Mouse (Mus musculus): ENCODE results near the gene Serp2. TPM values are rescaled to one million over a fixed set of nuclear protein-coding genes. Genes with fewer than 3 reads are reported as not detected.
"Not testable (repeated sequence)": the region's sequence is repeated elsewhere in the genome, so short reads cannot be mapped to it uniquely, and the experiment has no call there.

The Serp2 gene
- polyA plus RNA-seq, 1 experiment from 2014 or later = 75.8 TPM

DNA sequence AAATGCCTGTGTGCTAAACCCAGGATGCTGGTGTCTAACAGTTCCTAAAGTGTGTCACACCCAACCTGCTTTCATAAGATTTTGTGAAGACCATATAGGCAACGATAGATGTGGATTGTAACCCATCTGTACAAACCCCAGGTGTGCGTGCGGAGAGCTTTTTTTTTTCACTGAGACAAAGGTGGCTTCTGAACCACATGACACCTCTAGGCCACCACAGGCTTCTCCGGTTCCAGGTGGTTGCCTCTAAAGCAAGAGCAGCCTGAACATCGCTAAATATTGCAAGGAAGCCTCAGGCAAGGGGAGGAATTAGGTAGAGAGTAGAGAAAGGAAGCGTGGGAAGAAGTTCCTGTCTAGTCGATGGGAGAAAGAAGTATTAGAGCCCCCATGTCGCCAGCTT is 10.0 kb upstream of the Serp2 start:
- Histone ChIP-seq H3K9ac (no peak overlapping the region), H3K9me3 (replicated peaks) (no peaks in the 10 kb centered on the region), H3K4me3 (no peak overlapping the region), H3K27me3 (no peaks in the 10 kb centered on the region), H3K4me1 (no peaks in the 10 kb centered on the region), H3K4me2 (no peak overlapping the region), H3K27ac (no peak overlapping the region), H3K36me3 (ENCODE audit: poor library complexity, severe bottlenecking) (no peaks in the 10 kb centered on the region)
- no peak for ATAC-seq
- WGBS = 84% methylated on average over 8 of the region's 8 CpGs

DNA sequence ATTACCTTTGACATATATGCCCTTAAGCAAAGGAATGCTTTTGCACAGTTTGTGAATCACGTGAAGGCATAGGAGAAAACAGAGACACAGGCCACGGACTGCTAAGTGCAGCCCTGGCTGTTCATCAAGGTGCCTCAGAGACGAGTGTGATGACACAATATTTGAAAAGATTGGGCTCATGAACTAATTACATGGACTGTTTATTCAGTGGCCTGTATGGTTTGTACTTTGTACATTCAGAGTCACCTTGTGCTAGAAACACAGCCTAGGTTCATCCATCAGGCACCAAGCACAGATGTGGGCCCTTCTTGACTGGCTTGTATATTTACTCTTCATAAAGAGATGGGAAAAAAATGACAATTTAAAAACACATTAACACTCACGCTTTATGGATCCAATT is 9.5 kb upstream of the Serp2 start:
- H3K4me3 ChIP-seq = no peak overlapping the region
- no peaks in the 10 kb centered on the region for H3K27me3 ChIP-seq
- H3K9ac ChIP-seq = no peak overlapping the region
- 83% methylated on average over 4 of the region's 4 CpGs for WGBS
- no peaks in the 10 kb centered on the region for H3K36me3 ChIP-seq (ENCODE audit: poor library complexity, severe bottlenecking)
- H3K4me1 ChIP-seq = no peaks in the 10 kb centered on the region
- H3K4me2 ChIP-seq = no peak overlapping the region
- ATAC-seq = no peak
- no peaks in the 10 kb centered on the region for H3K9me3 ChIP-seq (replicated peaks)
- H3K27ac ChIP-seq = no peak overlapping the region

- H3K36me3 ChIP-seq (ENCODE audit: poor library complexity, severe bottlenecking) = no peaks in the 10 kb centered on the region
- no peak overlapping the region for H3K4me2 ChIP-seq
- peaks cover 18% of the 10 kb centered on the region for H3K4me1 ChIP-seq
- no peaks in the 10 kb centered on the region for H3K9me3 ChIP-seq (replicated peaks)
- no peak overlapping the region for H3K27ac ChIP-seq
- no peak for ATAC-seq
- H3K27me3 ChIP-seq = no peaks in the 10 kb centered on the region
- 83% methylated on average over 2 of the region's 2 CpGs for WGBS
- H3K9ac ChIP-seq = no peak overlapping the region
- H3K4me3 ChIP-seq = no peak overlapping the region
Observed at GRCm38 (mm10) chr14:76559208-76559607, 2.5 kb upstream of the Serp2 start.

DNA sequence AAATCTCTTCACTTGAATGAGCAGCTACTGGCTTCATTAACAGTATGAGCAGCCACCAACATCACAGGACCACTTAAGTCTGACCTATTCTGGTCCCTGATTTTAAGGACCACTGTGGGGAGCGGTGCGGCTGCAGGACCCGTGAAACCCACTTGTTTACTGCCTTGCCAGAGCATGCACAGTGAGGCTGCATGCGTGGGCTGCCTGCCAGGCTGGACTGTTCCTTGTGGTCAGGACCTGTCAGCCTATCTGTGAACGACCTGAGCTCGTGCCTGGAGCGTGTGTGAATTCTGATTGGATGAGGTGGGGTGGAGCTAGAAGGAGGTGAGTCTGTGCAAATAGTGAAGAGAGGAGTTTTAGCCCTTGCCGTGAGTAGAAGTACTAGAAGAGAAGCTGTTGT is 1.5 kb upstream of the Serp2 start:
- not testable (repeated sequence) for H3K4me3 ChIP-seq; H3K9me3 ChIP-seq (replicated peaks); H3K27ac ChIP-seq; H3K9ac ChIP-seq; H3K36me3 ChIP-seq (ENCODE audit: poor library complexity, severe bottlenecking); ATAC-seq; H3K4me2 ChIP-seq; H3K27me3 ChIP-seq
- H3K4me1 ChIP-seq = peaks cover 18% of the 10 kb centered on the region
- 61% methylated on average over 8 of the region's 8 CpGs for WGBS

GRCm38 (mm10) chr14:76556031-76556851 is 448 bp downstream of the Serp2 start:
- Histone ChIP-seq H3K4me2 (peak overlapping the region; percentile 80), H3K36me3 (ENCODE audit: poor library complexity, severe bottlenecking) (no peaks in the 10 kb centered on the region), H3K9me3 (replicated peaks) (no peaks in the 10 kb centered on the region), H3K4me1 (peaks cover 18% of the 10 kb centered on the region), H3K27me3 (no peaks in the 10 kb centered on the region), H3K27ac (peak overlapping the region; percentile 81), H3K4me3 (peak overlapping the region; percentile 72), H3K9ac (peak overlapping the region; percentile 85)
- WGBS = under 1% methylated on average over 63 of the region's 67 CpGs
- ATAC-seq = peak; percentile 75

DNA sequence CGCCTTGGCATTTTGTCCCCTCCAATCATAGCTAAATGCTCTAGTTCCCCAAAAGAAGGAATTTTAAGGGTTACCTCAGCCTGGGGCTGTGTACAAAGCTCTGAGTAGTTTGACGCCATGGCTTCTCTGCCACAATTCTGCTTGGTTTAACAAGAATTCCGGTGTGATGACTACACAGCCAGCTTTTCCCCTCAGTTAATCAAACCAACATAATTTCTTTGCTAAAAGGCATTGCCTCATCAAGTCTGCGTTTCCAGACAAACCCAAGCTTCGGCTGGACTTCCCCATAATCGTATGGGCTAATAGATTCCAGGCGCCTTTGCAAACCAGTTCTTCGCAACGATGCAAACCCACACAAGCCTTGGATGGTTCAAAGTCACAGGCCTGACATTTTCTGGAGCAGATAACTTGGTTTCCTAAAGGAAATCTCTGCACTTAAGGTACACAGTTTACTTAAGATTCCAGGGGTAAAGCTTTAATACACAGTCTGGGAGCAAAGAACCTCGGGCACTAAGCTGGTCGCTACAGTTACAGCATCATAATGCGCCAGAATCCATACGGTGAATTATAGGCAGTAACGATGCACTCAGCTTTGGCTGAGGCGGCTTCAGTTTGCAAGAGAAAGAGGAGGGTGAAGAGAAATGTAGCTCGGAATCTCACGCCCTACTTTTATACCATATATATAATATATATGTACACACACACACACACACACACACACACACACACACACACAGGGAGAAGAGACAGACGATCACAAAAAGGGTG is 1.2 kb downstream of the Serp2 start:
- Histone ChIP-seq H3K4me1 (peaks cover 18% of the 10 kb centered on the region), H3K36me3 (ENCODE audit: poor library complexity, severe bottlenecking) (no peaks in the 10 kb centered on the region), H3K4me2 (peak overlapping the region; percentile 80), H3K9me3 (replicated peaks) (no peaks in the 10 kb centered on the region), H3K27ac (peak overlapping the region; percentile 81), H3K9ac (peak overlapping the region; percentile 85), H3K27me3 (no peaks in the 10 kb centered on the region), H3K4me3 (peak overlapping the region; percentile 72)
- WGBS = 51% methylated on average over 18 of the region's 18 CpGs
- ATAC-seq = peak; percentile 50

DNA sequence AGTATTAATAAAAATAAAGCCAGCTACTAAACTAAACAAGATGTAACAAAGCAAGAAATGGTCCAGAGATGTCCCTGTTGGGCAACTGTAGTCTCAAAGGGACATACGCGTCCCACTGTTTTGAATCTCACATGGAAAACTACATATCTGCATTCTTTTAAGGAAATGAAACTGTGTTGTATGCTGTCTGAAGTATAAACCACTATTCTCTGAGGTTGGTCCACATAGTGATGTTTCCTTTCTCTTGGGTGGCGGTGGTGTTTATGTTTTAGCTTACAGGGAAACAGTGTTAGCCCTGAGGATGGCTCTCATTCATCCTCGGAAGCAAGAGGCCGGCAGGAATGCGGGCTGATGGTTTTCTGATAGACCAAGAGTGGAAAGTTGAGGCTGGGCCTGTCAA is 12.6 kb downstream of the Serp2 start:
- no peak for ATAC-seq
- H3K27ac ChIP-seq = no peak overlapping the region
- no peak overlapping the region for H3K4me3 ChIP-seq
- no peak overlapping the region for H3K9ac ChIP-seq
- H3K4me1 ChIP-seq = peaks cover 6% of the 10 kb centered on the region; the same call in 1 of the 2 replicates
- peaks cover 10% of the 10 kb centered on the region for H3K36me3 ChIP-seq (ENCODE audit: poor library complexity, severe bottlenecking)
- H3K27me3 ChIP-seq = no peaks in the 10 kb centered on the region
- no peak overlapping the region for H3K4me2 ChIP-seq
- no peaks in the 10 kb centered on the region for H3K9me3 ChIP-seq (replicated peaks)
- 96% methylated on average over 6 of the region's 6 CpGs for WGBS

DNA sequence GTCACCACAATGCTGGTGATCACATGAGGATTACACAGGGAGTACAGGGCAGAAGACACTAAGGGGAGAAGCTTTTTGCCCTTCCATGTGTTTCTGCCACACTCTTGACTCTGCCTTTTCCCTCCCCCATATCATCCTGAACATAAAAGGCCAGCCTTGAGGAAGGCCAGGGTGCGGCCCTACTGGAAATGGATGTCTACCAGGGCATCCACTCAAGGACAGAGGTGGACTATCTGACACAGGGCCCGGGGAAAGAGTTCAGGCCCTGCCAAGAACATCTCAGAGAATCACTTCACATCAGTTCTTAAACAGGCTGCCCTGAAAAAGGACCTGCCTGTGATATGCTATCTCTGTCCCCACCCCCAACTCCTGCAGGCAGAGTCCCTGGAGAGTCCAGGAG is 15.3 kb downstream of the Serp2 start:
- Histone ChIP-seq H3K4me3 (no peak overlapping the region), H3K27ac (no peak overlapping the region), H3K4me2 (no peak overlapping the region), H3K4me1 (peaks cover 11% of the 10 kb centered on the region; the same call in 1 of the 2 replicates), H3K27me3 (no peaks in the 10 kb centered on the region), H3K9me3 (replicated peaks) (no peaks in the 10 kb centered on the region), H3K9ac (no peak overlapping the region), H3K36me3 (ENCODE audit: poor library complexity, severe bottlenecking) (no peaks in the 10 kb centered on the region)
- ATAC-seq = no peak
- 92% methylated on average over 2 of the region's 2 CpGs for WGBS

- WGBS = 91% methylated on average over 5 of the region's 5 CpGs
- Histone ChIP-seq H3K4me2 (no peak overlapping the region), H3K27ac (no peak overlapping the region), H3K27me3 (no peaks in the 10 kb centered on the region), H3K9ac (no peak overlapping the region), H3K4me1 (peaks cover 11% of the 10 kb centered on the region; the same call in 1 of the 2 replicates), H3K36me3 (ENCODE audit: poor library complexity, severe bottlenecking) (no peaks in the 10 kb centered on the region), H3K9me3 (replicated peaks) (no peaks in the 10 kb centered on the region), H3K4me3 (no peak overlapping the region)
- ATAC-seq = no peak
Observed at GRCm38 (mm10) chr14:76540005-76540670, 16.6 kb downstream of the Serp2 start.

DNA sequence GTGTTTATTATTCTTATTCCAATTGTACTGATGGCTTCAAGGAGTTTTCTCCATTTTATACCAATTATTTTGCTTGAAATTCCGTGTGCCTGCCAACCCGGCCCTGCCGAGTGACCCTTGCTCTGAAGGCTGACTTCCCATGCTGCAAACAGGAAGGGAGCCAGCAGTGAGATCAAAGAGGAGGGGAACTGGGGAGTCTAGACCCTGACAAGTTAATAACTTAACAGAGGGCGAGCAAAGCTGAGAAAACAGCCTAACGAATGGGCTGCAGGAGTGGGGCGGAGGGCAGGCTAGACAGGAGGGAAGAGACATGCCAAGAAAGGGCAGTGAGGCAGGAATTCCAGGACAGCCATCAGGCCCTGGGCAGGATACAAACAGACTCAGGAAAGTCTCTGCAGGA is 19.8 kb downstream of the Serp2 start:
- 51% methylated on average over 6 of the region's 6 CpGs for WGBS
- H3K36me3 ChIP-seq (ENCODE audit: poor library complexity, severe bottlenecking) = no peaks in the 10 kb centered on the region
- no peak overlapping the region for H3K9ac ChIP-seq
- H3K4me2 ChIP-seq = no peak overlapping the region
- no peaks in the 10 kb centered on the region for H3K9me3 ChIP-seq (replicated peaks)
- no peaks in the 10 kb centered on the region for H3K27me3 ChIP-seq
- ATAC-seq = no peak
- H3K4me1 ChIP-seq = peaks cover 22% of the 10 kb centered on the region
- H3K27ac ChIP-seq = no peak overlapping the region
- no peak overlapping the region for H3K4me3 ChIP-seq

DNA sequence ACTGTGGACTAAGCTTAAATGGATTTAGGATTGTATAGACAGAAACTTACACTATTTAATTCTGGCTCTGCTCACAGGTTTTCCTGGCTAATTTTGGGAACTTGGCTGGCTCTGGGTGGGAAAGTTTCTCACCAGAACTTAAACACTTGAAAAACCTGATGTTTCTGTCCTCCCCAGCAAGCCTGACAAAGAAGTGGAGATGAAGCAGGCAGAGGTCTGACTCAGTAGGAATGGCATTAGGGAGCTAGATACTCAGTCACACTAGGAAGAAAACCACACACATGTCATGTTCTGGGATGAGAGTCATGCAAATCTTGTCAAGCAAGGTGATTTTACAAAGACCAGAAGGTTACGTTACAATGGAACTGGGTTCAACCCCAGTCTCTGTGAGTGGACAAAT is 21.6 kb downstream of the Serp2 start:
- WGBS = 95% methylated on average over 1 of the region's 1 CpGs
- H3K27ac ChIP-seq = no peak overlapping the region
- no peak overlapping the region for H3K4me2 ChIP-seq
- no peaks in the 10 kb centered on the region for H3K36me3 ChIP-seq (ENCODE audit: poor library complexity, severe bottlenecking)
- H3K27me3 ChIP-seq = no peaks in the 10 kb centered on the region
- no peaks in the 10 kb centered on the region for H3K9me3 ChIP-seq (replicated peaks)
- no peak overlapping the region for H3K9ac ChIP-seq
- H3K4me3 ChIP-seq = no peak overlapping the region
- ATAC-seq = no peak
- H3K4me1 ChIP-seq = peaks cover 16% of the 10 kb centered on the region

All from forebrain, embryonic 13.5 days (tissue).